22 mouse cellular contexts compared by ENCODE assay signal in the genomic region with DNA sequence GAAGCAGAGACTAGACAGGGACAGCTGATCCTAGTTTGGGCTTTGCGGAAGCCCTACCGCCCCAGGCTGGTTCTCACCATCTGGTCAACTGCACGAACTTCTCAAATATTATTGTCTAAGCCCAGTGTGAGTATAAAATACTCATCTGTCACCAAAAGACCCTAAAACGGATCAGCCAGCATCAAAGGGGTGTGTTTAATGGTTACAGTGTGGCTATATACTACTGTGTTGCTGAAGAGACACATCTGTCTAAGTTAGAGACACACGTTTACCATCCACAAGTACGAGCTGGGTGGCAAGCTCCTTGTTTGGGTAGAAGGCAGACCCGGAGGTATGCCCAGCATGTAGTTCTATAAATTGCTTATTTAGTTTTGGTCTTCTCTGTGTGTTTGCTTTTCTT. TPM values are rescaled to one million over a fixed set of nuclear protein-coding genes. Genes with fewer than 3 reads are reported as not detected.
DNase-seq lines count a peak whose midpoint lies in the region; ATAC-seq and TF ChIP-seq lines count a peak whose summit lies in the region.
"Had no signal": no experiment of that assay in that cellular context is flagged by ENCODE, and none has a peak within 500 bp of the region (broad histone marks: within the 10 kb centered on the region; RNA-seq: fewer than 3 reads in every experiment).

No protein-coding gene starts in this region.

- WGBS in liver, embryonic 12.5 days (ENCODE audit: insufficient replicate concordance) = 80% methylated on average over 7 of the region's 7 CpGs
- WGBS in liver, postnatal 0 days (ENCODE audit: insufficient replicate concordance) = 88% methylated on average over 7 of the region's 7 CpGs
- 85% methylated on average over 7 of the region's 7 CpGs for WGBS in liver, embryonic 15.5 days (ENCODE audit: insufficient replicate concordance)
- WGBS in lung, embryonic 15.5 days = 46% methylated on average over 7 of the region's 7 CpGs

- no peak for DNase-seq in liver, postnatal 0 days
- no peak for DNase-seq in liver
- DNase-seq in lung, postnatal 10 days = no peak
- DNase-seq: adrenal gland, adult 2 months; adrenal gland, postnatal 10 days; adrenal gland, postnatal 25 days; cerebellum, adult 11 months; cerebellum, adult 18-20 months; cerebellum, adult 8-10 months; cerebellum, adult 9-11 months; cerebellum, postnatal 14 days; cerebellum, postnatal 36 days; embryo, embryonic 11 days had no signal

- no peaks in the 10 kb centered on the region for H3K9me3 ChIP-seq in liver, embryonic 12.5 days (replicated peaks)
- no peaks in the 10 kb centered on the region for H3K9me3 ChIP-seq in liver, postnatal 0 days (ENCODE audit: low read length)
- no peaks in the 10 kb centered on the region for H3K9me3 ChIP-seq in liver, embryonic 15.5 days (replicated peaks)
- no peaks in the 10 kb centered on the region for H3K9me3 ChIP-seq in lung, embryonic 15.5 days
- H3K9me3 ChIP-seq: embryonic facial prominence, embryonic 13.5 days; embryonic facial prominence, embryonic 15.5 days; forebrain, embryonic 10.5 days; forebrain, embryonic 12.5 days had no signal

- H3K4me2 ChIP-seq in liver, embryonic 12.5 days = no peak overlapping the region
- no peak overlapping the region for H3K4me2 ChIP-seq in liver, postnatal 0 days (ENCODE audit: low read depth, low read length)
- H3K4me2 ChIP-seq in liver, embryonic 15.5 days = no peak overlapping the region
- no peak overlapping the region for H3K4me2 ChIP-seq in lung, embryonic 15.5 days
- H3K4me2 ChIP-seq: embryonic facial prominence, embryonic 13.5 days; embryonic facial prominence, embryonic 15.5 days; forebrain, embryonic 12.5 days had no signal

- TF ChIP-seq CTCF in liver, postnatal 0 days (IDR thresholded peaks at IDR 0.05; ENCODE audit: low read depth) = no peak

- no peak for TF ChIP-seq EP300 in liver, postnatal 0 days (IDR thresholded peaks at IDR 0.05; ENCODE audit: low read depth)

- peak overlapping the region; percentile 1; the same call in 1 of the 2 replicates for H3K27ac ChIP-seq in liver, embryonic 12.5 days
- no peak overlapping the region for H3K27ac ChIP-seq in liver, postnatal 0 days (ENCODE audit: low read depth)
- H3K27ac ChIP-seq in liver, embryonic 15.5 days (replicated peaks) = 0 out of 2 replicates have a peak overlapping the region, but pooled peaks have one; percentile 2
- peak overlapping the region; percentile 56; the same call in 1 of the 2 replicates for H3K27ac ChIP-seq in lung, embryonic 15.5 days
- H3K27ac ChIP-seq: embryonic facial prominence, embryonic 13.5 days; embryonic facial prominence, embryonic 15.5 days; forebrain, embryonic 10.5 days; forebrain, embryonic 12.5 days had no signal

- no peak for ATAC-seq in liver, embryonic 12.5 days
- no peak for ATAC-seq in liver, postnatal 0 days
- no peak for ATAC-seq in liver, embryonic 15.5 days (ENCODE audit: insufficient read depth)
- 0 out of 2 replicates have a peak, but pooled peaks have one; percentile 17 for ATAC-seq in lung, embryonic 15.5 days (ENCODE audit: borderline replicate concordance, extremely low read depth, low FRiP score, low TSS enrichment)
- ATAC-seq: forebrain, embryonic 14.5 days had no signal

- peaks cover 57% of the 10 kb centered on the region for H3K4me1 ChIP-seq in liver, embryonic 12.5 days
- H3K4me1 ChIP-seq in liver, postnatal 0 days (ENCODE audit: insufficient read depth) = peaks cover 14% of the 10 kb centered on the region
- peaks cover 54% of the 10 kb centered on the region for H3K4me1 ChIP-seq in liver, embryonic 15.5 days (replicated peaks)
- H3K4me1 ChIP-seq in lung, embryonic 15.5 days = peaks cover 57% of the 10 kb centered on the region

- no peak overlapping the region for H3K4me3 ChIP-seq in liver, embryonic 12.5 days
- no peak overlapping the region for H3K4me3 ChIP-seq in liver, postnatal 0 days (ENCODE audit: low read depth, low read length)
- no peak overlapping the region for H3K4me3 ChIP-seq in liver, embryonic 15.5 days (replicated peaks)
- no peak overlapping the region for H3K4me3 ChIP-seq in lung, embryonic 15.5 days
- H3K4me3 ChIP-seq: embryonic facial prominence, embryonic 13.5 days; embryonic facial prominence, embryonic 15.5 days; erythroblast, embryonic 14.5 days; forebrain, embryonic 10.5 days; forebrain, embryonic 12.5 days had no signal

- no peaks in the 10 kb centered on the region for H3K36me3 ChIP-seq in liver, embryonic 12.5 days
- H3K36me3 ChIP-seq in liver, postnatal 0 days (replicated peaks; ENCODE audit: insufficient read depth, low read length) = peaks cover 5% of the 10 kb centered on the region; the same call in 1 of the 2 replicates
- 0 out of 2 replicates have a peak, but pooled peaks cover 5% of the 10 kb centered on the region for H3K36me3 ChIP-seq in liver, embryonic 15.5 days (replicated peaks)
- no peaks in the 10 kb centered on the region for H3K36me3 ChIP-seq in lung, embryonic 15.5 days
- H3K36me3 ChIP-seq: embryonic facial prominence, embryonic 15.5 days had no signal

- no peaks in the 10 kb centered on the region for H3K27me3 ChIP-seq in liver, embryonic 12.5 days (replicated peaks)
- no peaks in the 10 kb centered on the region for H3K27me3 ChIP-seq in liver, postnatal 0 days (ENCODE audit: insufficient read depth, low read length)
- H3K27me3 ChIP-seq in liver, embryonic 15.5 days = no peaks in the 10 kb centered on the region
- no peaks in the 10 kb centered on the region; the same call in 1 of the 2 replicates for H3K27me3 ChIP-seq in lung, embryonic 15.5 days
- H3K27me3 ChIP-seq: embryonic facial prominence, embryonic 13.5 days; embryonic facial prominence, embryonic 15.5 days; forebrain, embryonic 12.5 days had no signal

- H3K9ac ChIP-seq in liver, embryonic 12.5 days = no peak overlapping the region
- H3K9ac ChIP-seq in liver, postnatal 0 days (replicated peaks) = no peak overlapping the region
- no peak overlapping the region for H3K9ac ChIP-seq in liver, embryonic 15.5 days
- no peak overlapping the region for H3K9ac ChIP-seq in lung, embryonic 15.5 days
- H3K9ac ChIP-seq: embryonic facial prominence, embryonic 13.5 days; embryonic facial prominence, embryonic 15.5 days; forebrain, embryonic 12.5 days had no signal

RNA-seq across cellular contexts. Expression of a gene that starts 40.6 kb away (rescaled TPM):
- 1.1 and 1.6 TPM in 2 replicates for polyA plus RNA-seq in liver, embryonic 12.5 days (2016; fragmentation: Nextera tagmentation; extraction: Ambion mirVana)
- polyA plus RNA-seq in liver, postnatal 0 days (2015; fragmentation: Nextera tagmentation; extraction: Ambion mirVana) = 0.82 and 0.95 TPM in 2 replicates
- polyA plus RNA-seq in liver, embryonic 15.5 days (2015; fragmentation: Nextera tagmentation; extraction: Ambion mirVana) = 0.50 and 0.63 TPM in 2 replicates
- polyA plus RNA-seq in lung, embryonic 15.5 days (2015; fragmentation: Nextera tagmentation; extraction: Ambion mirVana) = 6.8 and 7.1 TPM in 2 replicates
